In the genomic region with DNA sequence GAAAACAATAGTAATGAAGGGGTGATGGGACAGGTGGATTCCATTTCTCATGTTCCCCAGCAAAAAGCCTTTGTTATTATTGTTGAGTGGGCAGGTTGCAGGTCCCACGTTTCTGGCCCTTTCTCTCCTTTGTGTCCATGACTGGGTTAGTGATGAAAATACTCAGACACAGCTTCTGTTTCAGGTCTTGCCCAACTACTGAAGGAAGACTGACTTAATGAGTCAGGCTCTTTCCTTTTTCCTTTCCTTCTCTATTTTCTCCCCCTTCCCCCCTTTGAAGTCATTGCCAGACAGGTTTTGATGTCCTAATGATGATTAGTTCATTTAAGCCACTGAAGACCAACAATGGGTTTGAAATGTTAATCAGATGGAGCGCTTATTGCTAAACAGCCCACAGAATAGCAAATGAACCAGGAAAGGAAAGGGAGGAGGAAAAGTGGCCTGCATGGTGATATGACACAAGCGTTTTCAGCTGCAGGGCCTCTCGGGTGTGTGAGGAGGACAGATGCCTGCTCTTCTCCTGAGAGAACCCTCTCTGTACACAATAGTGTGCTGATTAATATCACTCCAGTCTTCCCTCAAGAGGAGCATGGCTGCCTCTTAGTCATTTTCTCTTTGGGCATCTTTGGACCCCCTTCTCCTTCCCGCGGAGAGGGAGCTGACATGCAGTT, we compare ENCODE assay signal across 32 mouse cellular contexts.
DNase-seq lines count a peak whose midpoint lies in the region; ATAC-seq lines count a peak whose summit lies in the region.
"Had no signal": no experiment of that assay in that cellular context is flagged by ENCODE, and none has a peak within 500 bp of the region (broad histone marks: within the 10 kb centered on the region; RNA-seq: fewer than 3 reads in every experiment).

No protein-coding gene starts in this region.

- 0 out of 2 replicates have a peak, but pooled peaks cover 3% of the 10 kb centered on the region for H3K4me1 ChIP-seq in forebrain, embryonic 11.5 days (replicated peaks; ENCODE audit: control insufficient read depth, insufficient read depth, low read length)
- H3K4me1 ChIP-seq in forebrain, embryonic 10.5 days: peaks cover 8% of the 10 kb centered on the region; the same call in 1 of the 2 replicates
- H3K4me1 ChIP-seq in neural tube, embryonic 13.5 days (replicated peaks): peaks cover 6% of the 10 kb centered on the region; the same call in 1 of the 2 replicates
- H3K4me1 ChIP-seq in forebrain, embryonic 14.5 days (ENCODE audit: control insufficient read depth, insufficient read depth, low read length): peaks cover 3% of the 10 kb centered on the region; the same call in 1 of the 2 replicates
- H3K4me1 ChIP-seq: embryonic facial prominence, embryonic 10.5 days; embryonic facial prominence, embryonic 15.5 days; heart, embryonic 12.5 days; kidney, embryonic 15.5 days; limb, embryonic 13.5 days; lung, embryonic 15.5 days; midbrain, embryonic 10.5 days; neural tube, embryonic 12.5 days; stomach, embryonic 15.5 days had no signal

- no peak overlapping the region for H3K4me3 ChIP-seq in forebrain, embryonic 11.5 days (ENCODE audit: low read depth, low read length)
- no peak overlapping the region for H3K4me3 ChIP-seq in forebrain, embryonic 10.5 days
- no peak overlapping the region for H3K4me3 ChIP-seq in neural tube, embryonic 13.5 days
- H3K4me3 ChIP-seq in forebrain, embryonic 14.5 days (ENCODE audit: low read depth, low read length): no peak overlapping the region
- H3K4me3 ChIP-seq: embryonic facial prominence, embryonic 10.5 days; embryonic facial prominence, embryonic 15.5 days; heart, embryonic 12.5 days; kidney, embryonic 15.5 days; layer of hippocampus, adult 2 months; left cerebral cortex, adult 2 months; limb, embryonic 13.5 days; lung, embryonic 15.5 days; midbrain, embryonic 10.5 days; neural tube, embryonic 12.5 days; stomach, embryonic 15.5 days had no signal

- DNase-seq in forebrain, embryonic 11.5 days (ENCODE audit: low spot score): no peak
- no peak for DNase-seq in forebrain, embryonic 10.5 days (ENCODE audit: extremely low spot score, low spot score)
- DNase-seq in neural tube, embryonic 10.5 days (ENCODE audit: extremely low spot score, low spot score): no peak
- DNase-seq in forebrain, embryonic 14.5 days (ENCODE audit: low spot score): peak; percentile 65
- DNase-seq in layer of hippocampus, adult 18-20 months (ENCODE audit: low spot score in 2 of 2): no peak
- no peak for DNase-seq in heart, adult 8-10 months (ENCODE audit: low spot score)
- DNase-seq: adrenal gland, postnatal 14 days; cerebellum, adult 2 months; cerebellum, postnatal 14 days; gastrocnemius, postnatal 25 days; heart, adult 18-20 months; heart, postnatal 4 days; kidney, adult 18-20 months; kidney, postnatal 25 days; right cerebral cortex, postnatal 25 days; thymus, postnatal 14 days had no signal

- no peaks in the 10 kb centered on the region for H3K9me3 ChIP-seq in forebrain, embryonic 11.5 days (ENCODE audit: control insufficient read depth, low read length)
- no peaks in the 10 kb centered on the region for H3K9me3 ChIP-seq in forebrain, embryonic 10.5 days
- no peaks in the 10 kb centered on the region for H3K9me3 ChIP-seq in neural tube, embryonic 13.5 days
- H3K9me3 ChIP-seq in forebrain, embryonic 14.5 days (replicated peaks; ENCODE audit: control insufficient read depth, low read length): no peaks in the 10 kb centered on the region
- H3K9me3 ChIP-seq: embryonic facial prominence, embryonic 10.5 days; embryonic facial prominence, embryonic 15.5 days; G1E; heart, embryonic 12.5 days; kidney, embryonic 15.5 days; limb, embryonic 13.5 days; lung, embryonic 15.5 days; midbrain, embryonic 10.5 days; neural tube, embryonic 12.5 days; stomach, embryonic 15.5 days had no signal

- 54% methylated on average over 6 of the region's 6 CpGs for WGBS in forebrain, embryonic 11.5 days
- WGBS in forebrain, embryonic 10.5 days: 67% methylated on average over 6 of the region's 6 CpGs
- 49% methylated on average over 6 of the region's 6 CpGs for WGBS in neural tube, embryonic 13.5 days
- 21% methylated on average over 6 of the region's 6 CpGs for WGBS in forebrain, embryonic 14.5 days

- no peaks in the 10 kb centered on the region for H3K36me3 ChIP-seq in forebrain, embryonic 11.5 days (ENCODE audit: control insufficient read depth, insufficient read depth, low read length)
- H3K36me3 ChIP-seq in forebrain, embryonic 10.5 days (replicated peaks): no peaks in the 10 kb centered on the region
- no peaks in the 10 kb centered on the region for H3K36me3 ChIP-seq in neural tube, embryonic 13.5 days
- no peaks in the 10 kb centered on the region for H3K36me3 ChIP-seq in forebrain, embryonic 14.5 days (ENCODE audit: control insufficient read depth, insufficient read depth, low read length)
- H3K36me3 ChIP-seq: embryonic facial prominence, embryonic 10.5 days; embryonic facial prominence, embryonic 15.5 days; G1E; heart, embryonic 12.5 days; kidney, embryonic 15.5 days; limb, embryonic 13.5 days; lung, embryonic 15.5 days; midbrain, embryonic 10.5 days; neural tube, embryonic 12.5 days; stomach, embryonic 15.5 days had no signal

- H3K4me2 ChIP-seq in forebrain, embryonic 11.5 days (ENCODE audit: low read depth, low read length, severe bottlenecking): no peak overlapping the region
- no peak overlapping the region for H3K4me2 ChIP-seq in neural tube, embryonic 13.5 days
- no peak overlapping the region for H3K4me2 ChIP-seq in forebrain, embryonic 14.5 days (ENCODE audit: low read length)
- H3K4me2 ChIP-seq: embryonic facial prominence, embryonic 15.5 days; heart, embryonic 12.5 days; kidney, embryonic 15.5 days; limb, embryonic 13.5 days; liver, embryonic 11.5 days; lung, embryonic 15.5 days; neural tube, embryonic 12.5 days; stomach, embryonic 15.5 days had no signal

- H3K9ac ChIP-seq in forebrain, embryonic 11.5 days (ENCODE audit: low read length): no peak overlapping the region
- no peak overlapping the region for H3K9ac ChIP-seq in neural tube, embryonic 13.5 days
- no peak overlapping the region for H3K9ac ChIP-seq in forebrain, embryonic 14.5 days (ENCODE audit: low read length)
- H3K9ac ChIP-seq: embryonic facial prominence, embryonic 15.5 days; heart, embryonic 12.5 days; kidney, embryonic 15.5 days; limb, embryonic 13.5 days; lung, embryonic 15.5 days; neural tube, embryonic 12.5 days; stomach, embryonic 15.5 days had no signal

- peak; percentile 67 for ATAC-seq in forebrain, embryonic 11.5 days (replicated peaks; ENCODE audit: low FRiP score)
- ATAC-seq in neural tube, embryonic 13.5 days (ENCODE audit: low read depth): no peak
- peak; percentile 90 for ATAC-seq in forebrain, embryonic 14.5 days
- ATAC-seq: hindbrain, embryonic 16.5 days; Patski had no signal

- no peaks in the 10 kb centered on the region for H3K27me3 ChIP-seq in forebrain, embryonic 11.5 days (ENCODE audit: control insufficient read depth, insufficient read depth, low read length)
- H3K27me3 ChIP-seq in forebrain, embryonic 10.5 days (ENCODE audit: poor library complexity, severe bottlenecking): no peaks in the 10 kb centered on the region
- H3K27me3 ChIP-seq in neural tube, embryonic 13.5 days: no peaks in the 10 kb centered on the region
- no peaks in the 10 kb centered on the region for H3K27me3 ChIP-seq in forebrain, embryonic 14.5 days (replicated peaks; ENCODE audit: control insufficient read depth, insufficient read depth, low read length)
- H3K27me3 ChIP-seq: embryonic facial prominence, embryonic 15.5 days; heart, embryonic 12.5 days; kidney, embryonic 15.5 days; limb, embryonic 13.5 days; lung, embryonic 15.5 days; neural tube, embryonic 12.5 days; Patski; stomach, embryonic 15.5 days had no signal

- H3K27ac ChIP-seq in forebrain, embryonic 11.5 days (ENCODE audit: low read depth, low read length): no peak overlapping the region
- no peak overlapping the region for H3K27ac ChIP-seq in forebrain, embryonic 10.5 days
- 0 out of 2 replicates have a peak overlapping the region, but pooled peaks have one; percentile 3 for H3K27ac ChIP-seq in neural tube, embryonic 13.5 days (replicated peaks)
- no peak overlapping the region for H3K27ac ChIP-seq in forebrain, embryonic 14.5 days (ENCODE audit: low read depth, low read length)
- H3K27ac ChIP-seq: embryonic facial prominence, embryonic 10.5 days; embryonic facial prominence, embryonic 15.5 days; kidney, embryonic 15.5 days; layer of hippocampus, adult 2 months; left cerebral cortex, adult 2 months; limb, embryonic 13.5 days; lung, embryonic 15.5 days; midbrain, embryonic 10.5 days; neural tube, embryonic 12.5 days; stomach, embryonic 15.5 days had no signal
